Comparison of ENCODE assay signal across 8 mouse cellular contexts in genomic region chr14:26486416-26487198, GRCm38 (mm10). TPM values are rescaled to one million over a fixed set of nuclear protein-coding genes. Genes with fewer than 3 reads are reported as not detected.
DNase-seq lines count a peak whose midpoint lies in the region; ATAC-seq and TF ChIP-seq lines count a peak whose summit lies in the region.
"Had no signal": no experiment of that assay in that cellular context is flagged by ENCODE, and none has a peak within 500 bp of the region (broad histone marks: within the 10 kb centered on the region; RNA-seq: fewer than 3 reads in every experiment).

No protein-coding gene starts in this region.

- H3K9me3 ChIP-seq in kidney, postnatal 0 days (replicated peaks; ENCODE audit: low read length), result no peaks in the 10 kb centered on the region
- no peaks in the 10 kb centered on the region for H3K9me3 ChIP-seq in kidney, embryonic 15.5 days (replicated peaks)
- no peaks in the 10 kb centered on the region for H3K9me3 ChIP-seq in E14TG2a.4 (ENCODE audit: low read length)
- no peaks in the 10 kb centered on the region for H3K9me3 ChIP-seq in embryonic facial prominence, embryonic 14.5 days (ENCODE audit: control insufficient read depth, low read length)
- H3K9me3 ChIP-seq: embryonic facial prominence, embryonic 12.5 days had no signal

- 40% methylated on average over 8 of the region's 8 CpGs for WGBS in kidney, postnatal 0 days
- WGBS in kidney, embryonic 15.5 days, result 46% methylated on average over 8 of the region's 8 CpGs
- 30% methylated on average over 8 of the region's 8 CpGs for WGBS in embryonic facial prominence, embryonic 14.5 days

- no peak for ATAC-seq in kidney, postnatal 0 days (replicated peaks; ENCODE audit: low FRiP score, low read depth)
- no peak for ATAC-seq in kidney, embryonic 15.5 days (replicated peaks; ENCODE audit: low FRiP score)
- ATAC-seq in embryonic facial prominence, embryonic 14.5 days (ENCODE audit: low read depth), result no peak

- no peak overlapping the region for H3K4me2 ChIP-seq in kidney, postnatal 0 days (ENCODE audit: low read length)
- no peak overlapping the region for H3K4me2 ChIP-seq in kidney, embryonic 15.5 days
- H3K4me2 ChIP-seq in embryonic facial prominence, embryonic 14.5 days (ENCODE audit: low read depth, low read length), result no peak overlapping the region
- H3K4me2 ChIP-seq: embryonic facial prominence, embryonic 12.5 days had no signal

- H3K9ac ChIP-seq in kidney, postnatal 0 days (ENCODE audit: low read depth, low read length), result no peak overlapping the region
- no peak overlapping the region for H3K9ac ChIP-seq in kidney, embryonic 15.5 days
- no peak overlapping the region for H3K9ac ChIP-seq in embryonic facial prominence, embryonic 14.5 days (ENCODE audit: low read depth, low read length)
- H3K9ac ChIP-seq: embryonic facial prominence, embryonic 12.5 days had no signal

- H3K36me3 ChIP-seq in kidney, postnatal 0 days (ENCODE audit: insufficient read depth, low read length), result 0 out of 2 replicates have a peak, but pooled peaks cover 4% of the 10 kb centered on the region
- no peaks in the 10 kb centered on the region for H3K36me3 ChIP-seq in kidney, embryonic 15.5 days
- peaks cover 3% of the 10 kb centered on the region; the same call in 1 of the 2 replicates for H3K36me3 ChIP-seq in E14TG2a.4 (ENCODE audit: insufficient read depth, low read length)
- no peaks in the 10 kb centered on the region for H3K36me3 ChIP-seq in embryonic facial prominence, embryonic 14.5 days (ENCODE audit: control insufficient read depth, insufficient read depth, low read length)
- H3K36me3 ChIP-seq: embryonic facial prominence, embryonic 12.5 days had no signal

- no peaks in the 10 kb centered on the region for H3K27me3 ChIP-seq in kidney, postnatal 0 days (ENCODE audit: insufficient read depth, low read length)
- H3K27me3 ChIP-seq in kidney, embryonic 15.5 days, result no peaks in the 10 kb centered on the region
- H3K27me3 ChIP-seq in E14TG2a.4 (ENCODE audit: insufficient read depth, low read length), result no peaks in the 10 kb centered on the region
- no peaks in the 10 kb centered on the region for H3K27me3 ChIP-seq in embryonic facial prominence, embryonic 14.5 days (replicated peaks; ENCODE audit: control insufficient read depth, insufficient read depth, low read length)
- H3K27me3 ChIP-seq: embryonic facial prominence, embryonic 12.5 days had no signal

- H3K4me1 ChIP-seq in kidney, postnatal 0 days (replicated peaks; ENCODE audit: insufficient read depth, low read length), result no peaks in the 10 kb centered on the region; the same call in 1 of the 2 replicates
- H3K4me1 ChIP-seq in kidney, embryonic 15.5 days, result 0 out of 2 replicates have a peak, but pooled peaks cover 9% of the 10 kb centered on the region
- peaks cover 35% of the 10 kb centered on the region for H3K4me1 ChIP-seq in E14TG2a.4 (replicated peaks; ENCODE audit: low read depth, low read length)
- 0 out of 2 replicates have a peak, but pooled peaks cover 3% of the 10 kb centered on the region for H3K4me1 ChIP-seq in embryonic facial prominence, embryonic 14.5 days (ENCODE audit: control insufficient read depth, insufficient read depth, low read length)

- TF ChIP-seq CTCF in kidney, postnatal 0 days (IDR thresholded peaks at IDR 0.05; ENCODE audit: low read depth), result peak; percentile 65
- TF ChIP-seq CTCF in E14TG2a.4 (conservative IDR thresholded peaks at IDR 0.05; ENCODE audit: low read length), result peak; percentile 50

- no peak overlapping the region for H3K4me3 ChIP-seq in kidney, postnatal 0 days (replicated peaks; ENCODE audit: low read depth, low read length)
- H3K4me3 ChIP-seq in kidney, embryonic 15.5 days (replicated peaks), result no peak overlapping the region
- no peak overlapping the region for H3K4me3 ChIP-seq in E14TG2a.4 (replicated peaks; ENCODE audit: low read length)
- no peak overlapping the region for H3K4me3 ChIP-seq in embryonic facial prominence, embryonic 14.5 days (ENCODE audit: low read depth, low read length)
- H3K4me3 ChIP-seq: embryonic facial prominence, embryonic 12.5 days had no signal

- DNase-seq in kidney, postnatal 0 days (ENCODE audit: low spot score), result peak; percentile 77
- peak; percentile 68 for DNase-seq in 3T3-L1 (ENCODE audit: low read depth, low spot score)
- peak; percentile 72 for DNase-seq in embryonic facial prominence, embryonic 14.5 days (ENCODE audit: low spot score)
- peak; percentile 66 for DNase-seq in telencephalon, adult 2 months (ENCODE audit: low read depth, low spot score)
- no peak for DNase-seq in ovary, postnatal 36 days (ENCODE audit: low spot score)

- no peak overlapping the region for H3K27ac ChIP-seq in kidney, postnatal 0 days
- H3K27ac ChIP-seq in kidney, embryonic 15.5 days, result no peak overlapping the region
- no peak overlapping the region for H3K27ac ChIP-seq in embryonic facial prominence, embryonic 14.5 days (replicated peaks; ENCODE audit: low read depth, low read length)
- H3K27ac ChIP-seq: embryonic facial prominence, embryonic 12.5 days had no signal

RNA-seq across cellular contexts. Expression of gene Slmap, which starts 48.1 kb away (rescaled TPM):
- 22.9 and 24.3 TPM in 2 replicates for polyA plus RNA-seq in kidney, postnatal 0 days (2015; fragmentation: Nextera tagmentation; extraction: Ambion mirVana)
- 19.5 and 19.6 TPM in 2 replicates for polyA plus RNA-seq in kidney, embryonic 15.5 days (2015; fragmentation: Nextera tagmentation; extraction: Ambion mirVana)
- polyA plus RNA-seq in embryonic facial prominence, embryonic 14.5 days (2014; fragmentation: Nextera tagmentation; extraction: Ambion mirVana), result 28.0 and 28.9 TPM in 2 replicates
